ENCODE assay signal across 9 mouse cellular contexts in genomic region chr10:80281921-80282371, GRCm38 (mm10). TPM values are rescaled to one million over a fixed set of nuclear protein-coding genes. Genes with fewer than 3 reads are reported as not detected.
A peak's percentile ranks its signal among the peaks of the same experiment; 100 is the strongest.
DNase-seq lines count a peak whose midpoint lies in the region; ATAC-seq lines count a peak whose summit lies in the region.
"Had no signal": no experiment of that assay in that cellular context is flagged by ENCODE, and none has a peak within 500 bp of the region (broad histone marks: within the 10 kb centered on the region; RNA-seq: fewer than 3 reads in every experiment).

No protein-coding gene starts in this region.

- H3K9ac ChIP-seq in heart, embryonic 11.5 days (ENCODE audit: low read depth, low read length), result no peak overlapping the region

- H3K27ac ChIP-seq in heart, embryonic 11.5 days (ENCODE audit: low read depth, low read length), result 0 out of 2 replicates have a peak overlapping the region, but pooled peaks have one; percentile 37
- no peak overlapping the region for H3K27ac ChIP-seq in heart, embryonic 10.5 days

- H3K36me3 ChIP-seq in heart, embryonic 11.5 days (ENCODE audit: control insufficient read depth, insufficient read depth, low read length), result peaks cover 68% of the 10 kb centered on the region
- peaks cover 98% of the 10 kb centered on the region for H3K36me3 ChIP-seq in heart, embryonic 10.5 days

- H3K4me2 ChIP-seq in heart, embryonic 11.5 days, result no peak overlapping the region

- ATAC-seq in heart, embryonic 11.5 days (replicated peaks; ENCODE audit: insufficient number of reproducible peaks, low FRiP score, low TSS enrichment), result no peak
- peak; percentile 54 to 61; a peak in 3 of 4 replicates for ATAC-seq in hematopoietic stem cell, adult 5-6 weeks (replicated peaks in 1 of 2; ENCODE audit: insufficient read depth in 1 of 2, low FRiP score in 2 of 2, low TSS enrichment in 1 of 2, low read depth in 1 of 2, poor library complexity in 2 of 2, severe bottlenecking in 2 of 2)
- ATAC-seq in erythroid progenitor cell, adult 5-6 weeks (replicated peaks; ENCODE audit: low FRiP score, poor library complexity, severe bottlenecking), result no peak

- DNase-seq in heart, embryonic 10.5 days (ENCODE audit: low spot score), result no peak
- DNase-seq in adrenal gland, postnatal 10 days, result peak; percentile 83
- DNase-seq in lung, postnatal 10 days, result peak; percentile 77
- no peak for DNase-seq in layer of hippocampus, postnatal 14 days (ENCODE audit: low spot score in 2 of 2)
- DNase-seq in layer of hippocampus, postnatal 36 days, result no peak

- H3K4me1 ChIP-seq in heart, embryonic 11.5 days (ENCODE audit: control insufficient read depth, insufficient read depth, low read length), result peaks cover 7% of the 10 kb centered on the region; the same call in 1 of the 2 replicates
- H3K4me1 ChIP-seq in heart, embryonic 10.5 days, result peaks cover 10% of the 10 kb centered on the region; the same call in 1 of the 2 replicates

- no peaks in the 10 kb centered on the region for H3K27me3 ChIP-seq in heart, embryonic 11.5 days (ENCODE audit: control insufficient read depth, insufficient read depth, low read length)
- H3K27me3 ChIP-seq in heart, embryonic 10.5 days (ENCODE audit: insufficient read depth, poor library complexity, severe bottlenecking), result no peaks in the 10 kb centered on the region

- H3K4me3 ChIP-seq in heart, embryonic 11.5 days (ENCODE audit: low read depth, low read length), result no peak overlapping the region
- H3K4me3 ChIP-seq in heart, embryonic 10.5 days, result no peak overlapping the region

- WGBS in heart, embryonic 11.5 days (ENCODE audit: insufficient replicate concordance), result 78% methylated on average over 8 of the region's 8 CpGs
- 79% methylated on average over 8 of the region's 8 CpGs for WGBS in heart, embryonic 10.5 days

- no peaks in the 10 kb centered on the region for H3K9me3 ChIP-seq in heart, embryonic 11.5 days (replicated peaks; ENCODE audit: control insufficient read depth, low read length)
- no peaks in the 10 kb centered on the region for H3K9me3 ChIP-seq in heart, embryonic 10.5 days
- H3K9me3 ChIP-seq: G1E had no signal

RNA-seq across cellular contexts. Expression of gene Rps15, which starts 10.3 kb away (rescaled TPM):
- polyA plus RNA-seq in heart, embryonic 11.5 days (2014; fragmentation: Nextera tagmentation; extraction: Ambion mirVana), result 702 and 828 TPM in 2 replicates
- polyA plus RNA-seq in heart, embryonic 10.5 days (2016; fragmentation: Nextera tagmentation; extraction: Ambion mirVana), result 774 and 882 TPM in 2 replicates
- 1,000 to 10,000 TPM; 1,216 to 1,243 TPM for total RNA-seq in adrenal gland, postnatal 10 days (2021)
- 2,831 and 3,208 TPM in 2 replicates for total RNA-seq in hematopoietic stem cell, adult 5-6 weeks (2017)
- total RNA-seq in erythroid progenitor cell, adult 5-6 weeks (2015; ENCODE audit: low replicate concordance), result 689 and 862 TPM in 2 replicates
- 557 and 668 TPM in 2 replicates for total RNA-seq in erythroid progenitor cell, adult 5-6 weeks (2017; ENCODE audit: low replicate concordance)
- 100 to 1,000 TPM; 727 to 762 TPM for total RNA-seq in layer of hippocampus, postnatal 14 days (2021)
- 100 to 1,000 TPM; 755 to 823 TPM for total RNA-seq in layer of hippocampus, postnatal 36 days (2021)

RNA-seq across cellular contexts. Expression of gene Apc2, which starts 13.8 kb away (rescaled TPM):
- 0.55 and 0.69 TPM in 2 replicates for polyA plus RNA-seq in heart, embryonic 11.5 days (2014; fragmentation: Nextera tagmentation; extraction: Ambion mirVana)
- polyA plus RNA-seq in heart, embryonic 10.5 days (2016; fragmentation: Nextera tagmentation; extraction: Ambion mirVana), result 0.74 and 0.78 TPM in 2 replicates
- 1 to 10 TPM; 2.7 to 5.6 TPM for total RNA-seq in adrenal gland, postnatal 10 days (2021)
- total RNA-seq in hematopoietic stem cell, adult 5-6 weeks (2017), result 0.30 and 0.75 TPM in 2 replicates
- total RNA-seq in erythroid progenitor cell, adult 5-6 weeks (2015; ENCODE audit: low replicate concordance), result not detected in 2 replicates
- 0.13 TPM in 1 of 2 replicates, not detected in the other for total RNA-seq in erythroid progenitor cell, adult 5-6 weeks (2017; ENCODE audit: low replicate concordance)
- 100 to 1,000 TPM; 131 to 133 TPM for total RNA-seq in layer of hippocampus, postnatal 14 days (2021)
- total RNA-seq in layer of hippocampus, postnatal 36 days (2021), result 10 to 100 TPM; 98.3 to 98.4 TPM

RNA-seq across cellular contexts. Expression of gene Dazap1, which starts 20.7 kb away (rescaled TPM):
- polyA plus RNA-seq in heart, embryonic 11.5 days (2014; fragmentation: Nextera tagmentation; extraction: Ambion mirVana), result 28.4 and 29.9 TPM in 2 replicates
- 40.2 and 58.0 TPM in 2 replicates for polyA plus RNA-seq in heart, embryonic 10.5 days (2016; fragmentation: Nextera tagmentation; extraction: Ambion mirVana)
- total RNA-seq in adrenal gland, postnatal 10 days (2021), result 100 to 1,000 TPM in 1 of 2 experiments, 10 to 100 TPM in 1; 93.6 to 121 TPM
- total RNA-seq in hematopoietic stem cell, adult 5-6 weeks (2017), result 150 and 329 TPM in 2 replicates
- 35.6 and 83.6 TPM in 2 replicates for total RNA-seq in erythroid progenitor cell, adult 5-6 weeks (2015; ENCODE audit: low replicate concordance)
- 72.0 and 102 TPM in 2 replicates for total RNA-seq in erythroid progenitor cell, adult 5-6 weeks (2017; ENCODE audit: low replicate concordance)
- total RNA-seq in layer of hippocampus, postnatal 14 days (2021), result 10 to 100 TPM; 83.0 to 93.6 TPM
- 100 to 1,000 TPM in 1 of 2 experiments, 10 to 100 TPM in 1; 82.6 to 100 TPM for total RNA-seq in layer of hippocampus, postnatal 36 days (2021)

RNA-seq across cellular contexts. Expression of gene Gamt, which starts 21.1 kb away (rescaled TPM):
- 57.2 and 59.0 TPM in 2 replicates for polyA plus RNA-seq in heart, embryonic 11.5 days (2014; fragmentation: Nextera tagmentation; extraction: Ambion mirVana)
- polyA plus RNA-seq in heart, embryonic 10.5 days (2016; fragmentation: Nextera tagmentation; extraction: Ambion mirVana), result 61.2 and 72.0 TPM in 2 replicates
- total RNA-seq in adrenal gland, postnatal 10 days (2021), result 100 to 1,000 TPM; 164 to 167 TPM
- 0.81 and 1.8 TPM in 2 replicates for total RNA-seq in hematopoietic stem cell, adult 5-6 weeks (2017)
- 1.4 TPM in 1 of 2 replicates, not detected in the other for total RNA-seq in erythroid progenitor cell, adult 5-6 weeks (2015; ENCODE audit: low replicate concordance)
- total RNA-seq in erythroid progenitor cell, adult 5-6 weeks (2017; ENCODE audit: low replicate concordance), result not detected in 2 replicates
- 10 to 100 TPM; 39.9 to 43.7 TPM for total RNA-seq in layer of hippocampus, postnatal 14 days (2021)
- total RNA-seq in layer of hippocampus, postnatal 36 days (2021), result 10 to 100 TPM; 37.7 to 39.1 TPM
- total RNA-seq: G1E had no signal

RNA-seq across cellular contexts. Expression of gene Ndufs7, which starts 33.0 kb away (rescaled TPM):
- 499 and 501 TPM in 2 replicates for polyA plus RNA-seq in heart, embryonic 11.5 days (2014; fragmentation: Nextera tagmentation; extraction: Ambion mirVana)
- 432 and 538 TPM in 2 replicates for polyA plus RNA-seq in heart, embryonic 10.5 days (2016; fragmentation: Nextera tagmentation; extraction: Ambion mirVana)
- 100 to 1,000 TPM; 470 to 572 TPM for total RNA-seq in adrenal gland, postnatal 10 days (2021)
- 79.6 and 101 TPM in 2 replicates for total RNA-seq in hematopoietic stem cell, adult 5-6 weeks (2017)
- 87.6 and 109 TPM in 2 replicates for total RNA-seq in erythroid progenitor cell, adult 5-6 weeks (2015; ENCODE audit: low replicate concordance)
- 43.9 and 66.0 TPM in 2 replicates for total RNA-seq in erythroid progenitor cell, adult 5-6 weeks (2017; ENCODE audit: low replicate concordance)
- 100 to 1,000 TPM; 169 to 175 TPM for total RNA-seq in layer of hippocampus, postnatal 14 days (2021)
- total RNA-seq in layer of hippocampus, postnatal 36 days (2021), result 100 to 1,000 TPM; 199 to 204 TPM

Comparison
In these comparisons a context has a peak if more than half of its experiments do, and no peak if none do; other contexts are left out.
1. ATAC-seq: peak in hematopoietic stem cell, adult 5-6 weeks (2 of 2); none in heart, embryonic 11.5 days (single experiment) and erythroid progenitor cell, adult 5-6 weeks (single experiment).
2. DNase-seq: peak in adrenal gland, postnatal 10 days (single experiment) and lung, postnatal 10 days (single experiment); none in heart, embryonic 10.5 days (single experiment), layer of hippocampus, postnatal 14 days (0 of 2) and layer of hippocampus, postnatal 36 days (0 of 2).
3. RNA of gene Apc2, which starts 13.8 kb away (total RNA-seq): 131 to 133 TPM in layer of hippocampus, postnatal 14 days and 98.3 to 98.4 TPM in layer of hippocampus, postnatal 36 days; 2.7 to 5.6 TPM in adrenal gland, postnatal 10 days, 0.30 to 0.75 TPM in hematopoietic stem cell, adult 5-6 weeks and 0.13 TPM in erythroid progenitor cell, adult 5-6 weeks; every median in the first group is over 10 times any median in the second.